Mouse (Mus musculus): Measurements from ENCODE around the gene Gm20431. TPM values are rescaled to one million over a fixed set of nuclear protein-coding genes. Genes with fewer than 3 reads are reported as not detected.

Gm20431 gene
- polyA plus RNA-seq, 1 experiment from 2014 or later = 2.0 TPM

DNA sequence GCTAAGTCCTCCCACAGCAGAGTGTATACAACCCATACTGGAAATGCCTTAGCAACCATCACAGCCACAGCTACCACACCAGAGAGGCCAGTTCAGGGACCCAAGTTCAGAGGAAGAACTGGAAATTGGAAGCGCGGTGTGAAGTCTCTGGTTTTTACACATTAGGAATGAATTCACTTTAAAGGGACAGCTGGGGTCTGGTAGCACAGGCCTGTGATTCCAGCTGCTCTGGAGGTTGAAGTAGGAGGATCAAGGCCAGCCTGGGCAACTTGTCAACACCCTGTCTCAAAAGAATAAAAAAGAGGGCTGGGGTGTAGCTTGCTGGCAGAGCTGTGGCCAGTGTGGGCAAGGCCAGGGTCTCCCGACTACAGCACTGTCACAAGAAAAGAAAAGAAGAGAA lies 24.6 kb upstream of the Gm20431 start:
- H3K27me3 ChIP-seq (replicated peaks; ENCODE audit: control insufficient read depth, insufficient read depth, low read length) = no peaks in the 10 kb centered on the region
- no peaks in the 10 kb centered on the region for H3K36me3 ChIP-seq (ENCODE audit: control insufficient read depth, insufficient read depth, low read length)
- 74% methylated on average over 3 of the region's 3 CpGs for WGBS
- H3K27ac ChIP-seq (ENCODE audit: low read length) = no peak overlapping the region
- no peaks in the 10 kb centered on the region for H3K9me3 ChIP-seq (ENCODE audit: control insufficient read depth, low read length)
- no peak overlapping the region for H3K9ac ChIP-seq (ENCODE audit: low read depth, low read length)
- peaks cover 16% of the 10 kb centered on the region for H3K4me1 ChIP-seq (ENCODE audit: control insufficient read depth, insufficient read depth, low read length)
- no peak for ATAC-seq
- H3K4me3 ChIP-seq (ENCODE audit: low read length) = no peak overlapping the region
- H3K4me2 ChIP-seq (ENCODE audit: low read depth, low read length) = no peak overlapping the region

DNA sequence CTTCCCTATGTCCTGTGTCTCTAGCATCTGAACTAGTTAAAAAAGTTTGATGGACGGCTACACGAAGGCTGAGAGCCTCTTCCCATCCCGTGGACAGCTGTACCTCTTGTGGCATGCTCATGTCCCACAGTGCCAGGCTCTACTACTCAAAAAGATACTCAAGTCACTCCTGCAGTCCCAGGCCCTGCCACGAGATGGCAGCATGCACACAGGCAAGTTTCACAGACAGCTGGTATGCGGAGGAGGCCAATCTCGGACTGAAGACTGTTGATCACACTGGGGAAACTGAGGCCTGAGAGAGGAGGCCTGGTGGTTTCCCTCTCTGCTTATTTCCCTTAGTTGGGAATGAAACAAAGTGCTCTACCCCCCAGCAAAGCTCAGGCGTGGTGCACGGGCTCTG lies 23.8 kb upstream of the Gm20431 start:
- no peak for ATAC-seq
- Histone ChIP-seq H3K9me3 (ENCODE audit: control insufficient read depth, low read length) (no peaks in the 10 kb centered on the region), H3K9ac (ENCODE audit: low read depth, low read length) (no peak overlapping the region), H3K36me3 (ENCODE audit: control insufficient read depth, insufficient read depth, low read length) (no peaks in the 10 kb centered on the region), H3K4me1 (ENCODE audit: control insufficient read depth, insufficient read depth, low read length) (peaks cover 10% of the 10 kb centered on the region; the same call in 1 of the 2 replicates), H3K27ac (ENCODE audit: low read length) (no peak overlapping the region), H3K27me3 (replicated peaks; ENCODE audit: control insufficient read depth, insufficient read depth, low read length) (no peaks in the 10 kb centered on the region), H3K4me3 (ENCODE audit: low read length) (no peak overlapping the region), H3K4me2 (ENCODE audit: low read depth, low read length) (no peak overlapping the region)
- 8% methylated on average over 8 of the region's 8 CpGs for WGBS

DNA sequence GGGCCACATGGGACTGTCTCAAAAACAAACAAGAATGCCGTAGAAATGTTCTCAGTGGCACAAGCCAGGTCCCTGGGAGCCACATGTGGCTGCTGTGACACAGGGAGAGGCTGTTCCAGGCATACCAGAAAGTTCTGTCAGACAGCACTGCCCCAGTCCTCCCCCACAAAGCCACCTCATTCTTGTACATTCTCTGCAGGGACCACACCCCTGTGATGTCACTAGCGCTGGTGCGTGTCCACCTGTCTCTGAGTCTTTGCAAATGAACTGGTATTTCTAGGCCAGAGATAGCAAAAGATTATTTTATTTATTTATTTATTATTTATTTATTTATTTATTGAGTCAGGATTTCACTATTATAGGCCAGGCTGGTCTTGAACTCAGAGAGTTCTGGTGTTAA lies 22.4 kb upstream of the Gm20431 start:
- H3K4me1 ChIP-seq (ENCODE audit: control insufficient read depth, insufficient read depth, low read length) = peaks cover 12% of the 10 kb centered on the region; the same call in 1 of the 2 replicates
- H3K36me3 ChIP-seq (ENCODE audit: control insufficient read depth, insufficient read depth, low read length) = no peaks in the 10 kb centered on the region
- no peak overlapping the region for H3K4me3 ChIP-seq (ENCODE audit: low read length)
- H3K27me3 ChIP-seq (replicated peaks; ENCODE audit: control insufficient read depth, insufficient read depth, low read length) = no peaks in the 10 kb centered on the region
- no peaks in the 10 kb centered on the region for H3K9me3 ChIP-seq (ENCODE audit: control insufficient read depth, low read length)
- H3K9ac ChIP-seq (ENCODE audit: low read depth, low read length) = no peak overlapping the region
- ATAC-seq = no peak
- no peak overlapping the region for H3K4me2 ChIP-seq (ENCODE audit: low read depth, low read length)
- H3K27ac ChIP-seq (ENCODE audit: low read length) = no peak overlapping the region
- WGBS = 71% methylated on average over 3 of the region's 3 CpGs

DNA sequence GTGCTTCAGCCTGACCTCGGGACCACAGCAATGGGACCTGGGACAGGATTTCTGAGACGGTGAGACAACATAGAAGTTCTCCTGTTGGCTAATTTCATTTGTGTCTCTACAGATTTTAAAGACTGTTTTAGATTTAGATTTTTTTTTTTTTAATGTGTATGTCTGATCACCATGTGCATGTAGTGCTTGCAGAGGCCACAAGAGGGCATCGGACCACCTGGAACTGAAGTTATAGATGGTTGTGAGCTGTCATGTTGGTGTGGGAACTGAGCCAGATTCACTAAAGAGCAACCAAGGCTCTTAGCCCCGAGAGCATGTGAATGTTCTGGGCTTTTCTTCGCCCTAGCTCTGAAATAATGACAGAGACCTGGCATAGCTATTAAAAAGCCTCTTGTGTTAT lies 19.4 kb upstream of the Gm20431 start:
- Histone ChIP-seq H3K4me1 (ENCODE audit: control insufficient read depth, insufficient read depth, low read length) (0 out of 2 replicates have a peak, but pooled peaks cover 4% of the 10 kb centered on the region), H3K27ac (ENCODE audit: low read length) (no peak overlapping the region), H3K36me3 (ENCODE audit: control insufficient read depth, insufficient read depth, low read length) (no peaks in the 10 kb centered on the region), H3K9ac (ENCODE audit: low read depth, low read length) (no peak overlapping the region), H3K4me3 (ENCODE audit: low read length) (no peak overlapping the region), H3K9me3 (ENCODE audit: control insufficient read depth, low read length) (no peaks in the 10 kb centered on the region), H3K4me2 (ENCODE audit: low read depth, low read length) (no peak overlapping the region), H3K27me3 (replicated peaks; ENCODE audit: control insufficient read depth, insufficient read depth, low read length) (no peaks in the 10 kb centered on the region)
- no peak for ATAC-seq
- 48% methylated on average over 5 of the region's 5 CpGs for WGBS

DNA sequence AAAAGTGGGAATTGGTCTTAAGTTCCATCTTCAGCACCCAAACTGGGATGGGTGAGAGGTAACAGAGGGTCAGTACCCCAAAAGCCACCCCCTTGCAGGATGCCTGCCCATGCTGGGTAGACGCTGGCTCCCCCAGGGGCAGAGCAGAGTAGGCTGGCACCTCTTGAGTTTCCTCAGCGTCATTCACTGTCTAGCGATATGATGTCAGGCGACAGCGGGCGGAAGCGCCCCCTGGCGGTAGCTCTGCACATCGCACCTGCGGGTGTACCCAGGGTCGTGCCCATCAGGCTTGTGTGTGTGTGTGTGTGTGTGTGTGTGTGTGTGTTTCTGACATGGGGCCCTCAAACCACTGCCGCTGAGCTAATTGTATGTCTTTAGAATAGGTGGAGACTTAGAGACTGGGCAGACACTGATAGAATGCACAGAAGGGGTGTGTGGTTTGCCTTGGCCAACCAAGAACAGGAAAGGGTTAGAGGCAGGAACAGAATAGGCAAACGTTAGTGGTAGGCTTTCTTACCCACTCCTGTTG lies 18.7 kb upstream of the Gm20431 start:
- no peaks in the 10 kb centered on the region for H3K9me3 ChIP-seq (ENCODE audit: control insufficient read depth, low read length)

DNA sequence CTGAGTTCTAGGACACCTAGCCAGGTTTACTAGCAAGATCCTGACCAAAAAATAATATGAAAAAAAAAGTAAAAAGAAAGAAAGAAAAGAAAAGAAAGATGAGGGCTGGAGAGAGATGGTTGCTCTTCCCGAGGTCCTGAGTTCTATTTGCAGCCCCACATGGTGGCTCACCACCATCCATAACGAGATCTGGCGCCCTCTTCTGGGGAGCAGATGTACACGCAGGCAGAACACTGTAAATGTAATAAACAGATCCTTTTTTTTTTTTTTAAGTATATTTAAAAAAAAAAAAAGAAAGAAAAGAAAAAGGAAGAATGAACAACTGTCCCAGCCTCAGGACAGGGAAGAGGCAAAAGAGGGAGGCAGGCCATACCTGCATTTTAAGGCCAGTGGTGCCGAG lies 17.3 kb upstream of the Gm20431 start:
- H3K27me3 ChIP-seq (replicated peaks; ENCODE audit: control insufficient read depth, insufficient read depth, low read length) = no peaks in the 10 kb centered on the region
- H3K4me2 ChIP-seq (ENCODE audit: low read depth, low read length) = no peak overlapping the region
- H3K9ac ChIP-seq (ENCODE audit: low read depth, low read length) = no peak overlapping the region
- no peak overlapping the region for H3K27ac ChIP-seq (ENCODE audit: low read length)
- 0 out of 2 replicates have a peak, but pooled peaks cover 4% of the 10 kb centered on the region for H3K4me1 ChIP-seq (ENCODE audit: control insufficient read depth, insufficient read depth, low read length)
- H3K4me3 ChIP-seq (ENCODE audit: low read length) = no peak overlapping the region
- no peaks in the 10 kb centered on the region for H3K9me3 ChIP-seq (ENCODE audit: control insufficient read depth, low read length)
- WGBS = 53% methylated on average over 5 of the region's 5 CpGs
- no peak for ATAC-seq
- H3K36me3 ChIP-seq (ENCODE audit: control insufficient read depth, insufficient read depth, low read length) = no peaks in the 10 kb centered on the region

More for the DNA sequence above, 18.7 kb upstream of the Gm20431 start:
- Histone ChIP-seq H3K27me3 (replicated peaks; ENCODE audit: control insufficient read depth, insufficient read depth, low read length) (no peaks in the 10 kb centered on the region), H3K4me2 (ENCODE audit: low read depth, low read length) (no peak overlapping the region), H3K27ac (ENCODE audit: low read length) (no peak overlapping the region), H3K4me1 (ENCODE audit: control insufficient read depth, insufficient read depth, low read length) (0 out of 2 replicates have a peak, but pooled peaks cover 4% of the 10 kb centered on the region), H3K36me3 (ENCODE audit: control insufficient read depth, insufficient read depth, low read length) (no peaks in the 10 kb centered on the region), H3K4me3 (ENCODE audit: low read length) (no peak overlapping the region), H3K9ac (ENCODE audit: low read depth, low read length) (no peak overlapping the region)
- WGBS = 2% methylated on average over 13 of the region's 13 CpGs
- ATAC-seq = peak; percentile 76

DNA sequence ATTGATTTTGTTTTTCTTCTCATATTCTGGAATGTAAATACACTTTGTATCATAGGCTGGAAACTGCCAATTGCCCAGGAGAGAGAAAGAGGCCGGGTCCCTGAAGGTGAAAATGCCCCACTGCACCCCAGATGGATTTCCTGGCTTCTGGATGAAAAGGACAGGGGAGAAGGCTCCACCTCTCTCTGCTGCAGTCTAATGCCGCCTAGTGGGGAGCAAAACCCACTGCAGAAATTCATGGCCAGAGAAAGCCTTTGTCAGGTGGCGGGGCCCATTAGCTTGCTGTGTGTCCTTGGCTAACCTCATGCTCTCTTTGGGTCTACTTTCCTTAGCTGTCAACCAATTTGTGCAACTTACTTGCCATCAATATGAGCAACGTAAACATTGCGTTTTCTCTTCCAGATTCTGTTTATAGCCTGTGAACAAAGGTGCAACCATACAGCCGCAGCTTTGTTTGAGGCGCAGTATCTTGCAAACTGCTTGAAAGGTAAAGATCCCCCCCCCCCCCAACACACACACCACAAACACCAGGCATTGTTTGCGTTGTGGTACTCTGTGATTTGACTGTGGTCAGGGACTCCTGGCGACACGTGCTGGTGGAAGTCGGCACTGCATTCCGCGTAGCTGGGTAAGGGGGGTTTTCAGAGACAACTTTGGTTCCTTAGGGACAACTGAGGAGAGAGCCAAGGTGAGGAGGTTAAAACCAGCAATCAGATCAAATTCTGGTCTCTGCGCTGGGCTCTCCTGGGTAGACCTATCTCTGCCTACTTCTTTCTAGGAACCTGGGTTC lies 14.0 kb upstream of the Gm20431 start:
- Histone ChIP-seq H3K9me3 (ENCODE audit: control insufficient read depth, low read length) (no peaks in the 10 kb centered on the region), H3K36me3 (ENCODE audit: control insufficient read depth, insufficient read depth, low read length) (no peaks in the 10 kb centered on the region), H3K27ac (ENCODE audit: low read length) (no peak overlapping the region), H3K9ac (ENCODE audit: low read depth, low read length) (no peak overlapping the region), H3K4me1 (ENCODE audit: control insufficient read depth, insufficient read depth, low read length) (peaks cover 17% of the 10 kb centered on the region), H3K4me3 (ENCODE audit: low read length) (no peak overlapping the region), H3K4me2 (ENCODE audit: low read depth, low read length) (no peak overlapping the region), H3K27me3 (replicated peaks; ENCODE audit: control insufficient read depth, insufficient read depth, low read length) (no peaks in the 10 kb centered on the region)
- ATAC-seq = no peak
- WGBS = 33% methylated on average over 14 of the region's 14 CpGs

DNA sequence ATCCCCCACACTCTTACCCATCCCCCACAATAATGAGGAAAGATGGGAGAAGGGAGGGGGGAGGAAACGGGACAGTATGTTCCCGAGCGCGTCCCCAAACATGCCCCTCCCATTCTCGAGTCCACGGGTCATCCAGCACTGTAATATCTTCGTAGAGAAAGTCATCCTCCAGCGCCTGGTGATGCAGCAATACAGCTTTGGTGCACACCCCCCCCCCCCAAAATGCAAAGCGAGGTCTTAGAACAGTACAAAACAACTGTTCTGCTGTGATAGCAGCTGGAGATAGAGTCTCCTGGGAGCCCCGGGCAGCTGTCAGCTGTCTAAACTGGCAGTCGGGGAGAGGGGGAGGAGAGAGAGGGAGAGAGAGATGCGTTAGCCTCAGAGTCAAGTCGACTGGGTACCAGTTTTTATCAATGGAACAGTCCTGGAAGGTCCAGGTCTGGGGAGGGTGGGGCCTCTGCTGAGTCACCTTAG lies 11.0 kb upstream of the Gm20431 start:
- Histone ChIP-seq H3K27ac (ENCODE audit: low read length) (no peak overlapping the region), H3K27me3 (replicated peaks; ENCODE audit: control insufficient read depth, insufficient read depth, low read length) (no peaks in the 10 kb centered on the region), H3K36me3 (ENCODE audit: control insufficient read depth, insufficient read depth, low read length) (no peaks in the 10 kb centered on the region), H3K4me1 (ENCODE audit: control insufficient read depth, insufficient read depth, low read length) (peaks cover 15% of the 10 kb centered on the region), H3K9ac (ENCODE audit: low read depth, low read length) (no peak overlapping the region), H3K4me2 (ENCODE audit: low read depth, low read length) (no peak overlapping the region), H3K4me3 (ENCODE audit: low read length) (no peak overlapping the region), H3K9me3 (ENCODE audit: control insufficient read depth, low read length) (no peaks in the 10 kb centered on the region)
- 30% methylated on average over 13 of the region's 13 CpGs for WGBS
- no peak for ATAC-seq

DNA sequence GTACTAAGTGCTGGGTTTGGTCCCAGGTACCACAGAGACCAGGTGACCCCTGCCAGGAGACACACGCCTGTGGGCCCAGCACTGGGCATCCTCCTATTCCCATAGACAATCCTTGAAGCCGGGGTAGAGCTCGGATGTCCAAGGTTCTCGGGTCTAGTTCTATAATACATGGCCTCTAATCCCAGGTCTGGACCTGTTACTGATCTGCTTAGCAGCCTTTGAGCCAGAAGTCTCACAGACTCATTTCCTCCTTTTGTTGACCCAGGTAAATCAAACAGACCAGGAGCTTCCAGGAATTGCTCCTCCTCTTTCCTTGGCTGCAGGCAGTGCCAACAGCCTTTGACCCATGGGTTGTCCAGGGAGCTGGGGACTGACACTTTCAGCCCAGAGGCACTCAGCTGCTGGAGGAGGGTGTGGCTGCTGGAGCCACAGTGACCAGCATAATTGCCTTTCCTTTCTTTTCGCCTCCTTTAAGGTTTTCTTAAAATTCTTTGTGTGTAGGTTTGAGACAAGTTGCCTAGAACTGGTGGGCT lies 9.9 kb upstream of the Gm20431 start:
- no peaks in the 10 kb centered on the region for H3K36me3 ChIP-seq (ENCODE audit: control insufficient read depth, insufficient read depth, low read length)
- no peaks in the 10 kb centered on the region for H3K27me3 ChIP-seq (replicated peaks; ENCODE audit: control insufficient read depth, insufficient read depth, low read length)
- 56% methylated on average over 5 of the region's 5 CpGs for WGBS
- H3K4me1 ChIP-seq (ENCODE audit: control insufficient read depth, insufficient read depth, low read length) = peaks cover 15% of the 10 kb centered on the region
- H3K4me3 ChIP-seq (ENCODE audit: low read length) = no peak overlapping the region
- no peaks in the 10 kb centered on the region for H3K9me3 ChIP-seq (ENCODE audit: control insufficient read depth, low read length)
- ATAC-seq = peak; percentile 83
- H3K9ac ChIP-seq (ENCODE audit: low read depth, low read length) = no peak overlapping the region
- H3K4me2 ChIP-seq (ENCODE audit: low read depth, low read length) = no peak overlapping the region
- peak overlapping the region; percentile 57; the same call in 1 of the 2 replicates for H3K27ac ChIP-seq (ENCODE audit: low read length)
